Mouse (Mus musculus) CH12.LX (cell line): ENCODE results near the gene Prkce. TPM values are rescaled to one million over a fixed set of nuclear protein-coding genes. Genes with fewer than 3 reads are reported as not detected.

ENCODE experiments used
- DNase-seq: peaks from one replicate; pipeline ENCODE4 v3.0.0-alpha.2; 2013; ENCODE audit errors: extremely low read depth
- H3K27ac ChIP-seq: 2 replicates; pipeline ENCODE4 v1.5.1; 2012; ENCODE audit warnings: low read depth, mild to moderate bottlenecking, control low read depth, moderate library complexity; ENCODE audit not compliant: insufficient read depth
- H3K27me3 ChIP-seq: replicated peaks from 2 replicates; pipeline ENCODE3; 2012; ENCODE audit warnings: inconsistent platforms
- H3K36me3 ChIP-seq, 2 experiments: replicated peaks in 1 of 2; 2 replicates each; pipeline versions ENCODE3 to v1.6.1; 2012; ENCODE audit warnings: inconsistent platforms in 1 of 2, low read length in 1 of 2, mild to moderate bottlenecking in 1 of 2, mixed read lengths in 1 of 2, moderate library complexity in 1 of 2; ENCODE audit not compliant: control insufficient read depth in 1 of 2, insufficient read depth in 1 of 2
- H3K4me1 ChIP-seq, 2 experiments: 2 replicates each; pipeline ENCODE4 v1.6.1; 2012; ENCODE audit warnings: inconsistent platforms in 1 of 2, moderate library complexity in 1 of 2; ENCODE audit not compliant: insufficient read depth in 2 of 2, control insufficient read depth in 1 of 2
- H3K4me2 ChIP-seq: 2 replicates; pipeline ENCODE4 v1.6.1; 2012; ENCODE audit warnings: low read depth, mild to moderate bottlenecking, control low read depth; ENCODE audit not compliant: poor library complexity, insufficient read depth, severe bottlenecking
- H3K4me3 ChIP-seq, 3 experiments: fragments of 150-350 bp in 1 of 3; sonication (generic) in 1 of 3; replicated peaks in 1 of 3; 2 replicates each; pipeline versions ENCODE3 to v1.5.1; 2011 to 2012; ENCODE audit warnings: low read depth in 2 of 3, low read length in 2 of 3, mild to moderate bottlenecking in 2 of 3, moderate library complexity in 2 of 3, control low read depth in 1 of 3, improper control_type of control experiment in 1 of 3, inconsistent platforms in 1 of 3, mixed read lengths in 1 of 3; ENCODE audit not compliant: poor library complexity in 1 of 3
- H3K79me2 ChIP-seq: replicated peaks from 2 replicates; pipeline ENCODE4 v1.6.1; 2012; ENCODE audit warnings: mild to moderate bottlenecking, moderate library complexity; ENCODE audit not compliant: control insufficient read depth, poor library complexity, insufficient read depth, severe bottlenecking; ENCODE audit errors: extremely low read depth
- H3K9ac ChIP-seq: 2 replicates; pipeline ENCODE4 v1.6.1; 2012; ENCODE audit warnings: low read depth, mild to moderate bottlenecking, control low read depth, moderate library complexity; ENCODE audit not compliant: insufficient read depth
- H3K9me3 ChIP-seq: replicated peaks from 2 replicates; pipeline ENCODE3; 2012; ENCODE audit warnings: low read length, inconsistent platforms, mixed read lengths
- CTCF ChIP-seq, 2 experiments: IDR thresholded peaks in 1 of 2; conservative IDR thresholded peaks in 1 of 2; 2 replicates each; pipeline ENCODE4 v1.5.1; 2011 to 2012; ENCODE audit warnings: low read depth in 2 of 2, low read length in 2 of 2, improper control_type of control experiment in 1 of 2, inconsistent platforms in 1 of 2, mild to moderate bottlenecking in 1 of 2, moderate library complexity in 1 of 2
- E2F4 ChIP-seq: IDR thresholded peaks from 2 replicates; pipeline ENCODE4 v1.6.1; 2011; ENCODE audit warnings: low read depth, low read length, improper control_type of control experiment; ENCODE audit not compliant: insufficient replicate concordance
- ELF1 ChIP-seq: IDR thresholded peaks from 2 replicates; pipeline ENCODE4 v1.6.1; 2014; ENCODE audit warnings: low read depth, mild to moderate bottlenecking, inconsistent platforms, low read length, improper control_type of control experiment
- EP300 ChIP-seq: IDR thresholded peaks from 2 replicates; pipeline ENCODE4 v1.6.1; 2011; ENCODE audit warnings: low read length, improper control_type of control experiment
- ETS1 ChIP-seq: conservative IDR thresholded peaks from 2 replicates; pipeline ENCODE4 v1.6.1; 2012; ENCODE audit warnings: low read depth, mild to moderate bottlenecking, inconsistent platforms, low read length, improper control_type of control experiment, moderate library complexity
- GABPA ChIP-seq: IDR thresholded peaks from 2 replicates; pipeline ENCODE4 v1.6.1; 2012; ENCODE audit warnings: low read depth, low read length, improper control_type of control experiment, inconsistent platforms; ENCODE audit not compliant: insufficient replicate concordance
- HCFC1 ChIP-seq: IDR thresholded peaks from 2 replicates; pipeline ENCODE4 v1.6.1; 2012; ENCODE audit warnings: low read depth, mild to moderate bottlenecking, inconsistent platforms, low read length, improper control_type of control experiment
- JUN ChIP-seq: IDR thresholded peaks from 2 replicates; pipeline ENCODE4 v1.6.1; 2011; ENCODE audit warnings: low read depth, mild to moderate bottlenecking, low read length, improper control_type of control experiment, moderate library complexity; ENCODE audit not compliant: insufficient read depth
- JUND ChIP-seq: conservative IDR thresholded peaks from 2 replicates; pipeline ENCODE4 v1.6.1; 2011; ENCODE audit warnings: low read depth, low read length, improper control_type of control experiment
- KAT2A ChIP-seq: IDR thresholded peaks from 2 replicates; pipeline ENCODE4 v1.6.1; 2012; ENCODE audit warnings: low read length, improper control_type of control experiment, inconsistent platforms; ENCODE audit not compliant: insufficient replicate concordance
- MAFK ChIP-seq: IDR thresholded peaks from 2 replicates; pipeline ENCODE4 v1.6.1; 2011; ENCODE audit warnings: low read length, improper control_type of control experiment; ENCODE audit not compliant: insufficient replicate concordance
- MAX ChIP-seq: IDR thresholded peaks from 2 replicates; pipeline ENCODE4 v1.6.1; 2011; ENCODE audit warnings: low read length, improper control_type of control experiment
- MYC ChIP-seq: IDR thresholded peaks from 2 replicates; pipeline ENCODE4 v1.6.1; 2011; ENCODE audit warnings: low read depth, mild to moderate bottlenecking, improper control_type of control experiment, low read length
- NELFE ChIP-seq: IDR thresholded peaks from 2 replicates; pipeline ENCODE4 v1.6.1; 2011; ENCODE audit warnings: low read depth, low read length, improper control_type of control experiment
- PAX5 ChIP-seq: IDR thresholded peaks from 2 replicates; pipeline ENCODE4 v1.6.1; 2012; ENCODE audit warnings: low read length, inconsistent platforms, mixed read lengths
- POLR2AphosphoS2 ChIP-seq: IDR thresholded peaks from 2 replicates; pipeline ENCODE4 v1.6.1; 2011; ENCODE audit warnings: low read depth, low read length, improper control_type of control experiment
- RAD21 ChIP-seq: IDR thresholded peaks from 2 replicates; pipeline ENCODE4 v1.6.1; 2011; ENCODE audit warnings: low read depth, mild to moderate bottlenecking, low read length, improper control_type of control experiment, moderate library complexity
- RCOR1 ChIP-seq: conservative IDR thresholded peaks from 2 replicates; pipeline ENCODE4 v1.6.1; 2012; ENCODE audit warnings: low read depth, mild to moderate bottlenecking, inconsistent platforms, low read length, improper control_type of control experiment
- TBP ChIP-seq: conservative IDR thresholded peaks from 2 replicates; pipeline ENCODE4 v1.6.1; 2011; ENCODE audit warnings: low read depth, low read length, improper control_type of control experiment
- TCF12 ChIP-seq: IDR thresholded peaks from 2 replicates; pipeline ENCODE4 v1.6.1; 2014; ENCODE audit warnings: low read depth, mild to moderate bottlenecking, inconsistent platforms, low read length, improper control_type of control experiment
- UBTF ChIP-seq: IDR thresholded peaks from 2 replicates; pipeline ENCODE4 v1.6.1; 2012; ENCODE audit warnings: low read depth, mild to moderate bottlenecking, inconsistent platforms, low read length, improper control_type of control experiment, moderate library complexity
- ZC3H11A ChIP-seq: IDR thresholded peaks from 2 replicates; pipeline ENCODE4 v1.6.1; 2012; ENCODE audit warnings: low read depth, mild to moderate bottlenecking, inconsistent platforms, low read length, improper control_type of control experiment
- ZKSCAN1 ChIP-seq: IDR thresholded peaks from 2 replicates; pipeline ENCODE4 v1.6.1; 2012; ENCODE audit warnings: low read depth, inconsistent platforms, low read length, improper control_type of control experiment, borderline replicate concordance
- ZMIZ1 ChIP-seq: IDR thresholded peaks from 2 replicates; pipeline ENCODE4 v1.6.1; 2012; ENCODE audit warnings: low read depth, mild to moderate bottlenecking, inconsistent platforms, low read length, improper control_type of control experiment
- ZNF384 ChIP-seq: IDR thresholded peaks from 2 replicates; pipeline ENCODE4 v1.6.1; 2012; ENCODE audit warnings: low read depth, low read length, improper control_type of control experiment, inconsistent platforms
- dilution Hi-C: fragments of 300-500 bp; cut with MboI; formaldehyde crosslinking; loops from 2 replicates; pipeline ENCODE4 v1.14.3; 2020; ENCODE audit warnings: low sequenced_read_pairs; ENCODE audit not compliant: extremely low pct_unique_long_range_greater_than_20kb, extremely low pct_ligation_motif_present
- in situ Hi-C: fragments of 300-500 bp; cut with MboI; formaldehyde crosslinking; loops from 3 replicates; pipeline ENCODE4 v1.14.3; 2019; ENCODE audit warnings: low sequenced_read_pairs, low pct_ligation_motif_present, low pct_unique_long_range_greater_than_20kb, mixed read lengths
- polyA plus RNA-seq: library from polyadenylated mRNA; unstranded; fragments of >175 nt; gene quantifications from 2 replicates; pipeline ENCODE4 v1.2.1, GENCODE M21; 2012; ENCODE audit warnings: low read depth; ENCODE audit not compliant: insufficient read length
- total RNA-seq, 2 experiments: library from RNA; depleted of rRNA; stranded (reverse); fragments of 300-350 nt in 1 of 2; fragments of >200 nt in 1 of 2; gene quantifications; 2 replicates each; pipeline ENCODE4 v1.2.3; 2012 to 2014

Prkce gene
- total and polyA plus RNA-seq, 3 experiments = 4.1 to 13.2 (median 11.4) TPM

GRCm38 (mm10) chr17:86591241-86591640 is 423.7 kb downstream of the Prkce start:
- H3K36me3 ChIP-seq = peaks cover 3 to 24% of the 10 kb centered on the region in 2 experiments
- H3K9ac ChIP-seq = no peak overlapping the region
- no peak overlapping the region for H3K27ac ChIP-seq
- no peak overlapping the region for H3K4me2 ChIP-seq
- no peaks in the 10 kb centered on the region for H3K79me2 ChIP-seq
- in situ Hi-C loops = no loop called here
- H3K9me3 ChIP-seq = no peaks in the 10 kb centered on the region
- dilution Hi-C loops = no loop called here
- TF ChIP-seq TBP (no peak), POLR2AphosphoS2 (no peak), ZKSCAN1 (no peak), MAFK (no peak)
- TF ChIP-seq, all 38 proteins: peak for 0
- Histone ChIP-seq H3K4me3 (no peak overlapping the region), H3K27me3 (no peaks in the 10 kb centered on the region), H3K4me1 (0 out of 4 replicates have a peak, but pooled peaks cover 0 to 3% of the 10 kb centered on the region in 2 experiments)
- DNase-seq = no peak

- H3K27ac ChIP-seq = no peak overlapping the region
- TF ChIP-seq NELFE = no peak
- no peak for TF ChIP-seq TCF12
- TF ChIP-seq ETS1 = no peak
- no peak for TF ChIP-seq UBTF
- TF ChIP-seq RAD21 = no peak
- TF ChIP-seq MYC = no peak
- no peak for TF ChIP-seq ELF1
- TF ChIP-seq MAFK = no peak
- H3K36me3 ChIP-seq = peaks cover 3 to 22% of the 10 kb centered on the region in 2 experiments
- H3K27me3 ChIP-seq = no peaks in the 10 kb centered on the region
- 0 out of 4 replicates have a peak, but pooled peaks cover 0 to 3% of the 10 kb centered on the region in 2 experiments for H3K4me1 ChIP-seq
- H3K4me2 ChIP-seq = no peak overlapping the region
- H3K9me3 ChIP-seq = no peaks in the 10 kb centered on the region
- DNase-seq = no peak
- in situ Hi-C loops = no loop called here
- H3K9ac ChIP-seq = no peak overlapping the region
- no peak overlapping the region for H3K4me3 ChIP-seq
- no peaks in the 10 kb centered on the region for H3K79me2 ChIP-seq
- dilution Hi-C loops = no loop called here
These were observed 425.5 kb downstream of the Prkce start for GRCm38 (mm10) chr17:86592991-86593586.

DNA sequence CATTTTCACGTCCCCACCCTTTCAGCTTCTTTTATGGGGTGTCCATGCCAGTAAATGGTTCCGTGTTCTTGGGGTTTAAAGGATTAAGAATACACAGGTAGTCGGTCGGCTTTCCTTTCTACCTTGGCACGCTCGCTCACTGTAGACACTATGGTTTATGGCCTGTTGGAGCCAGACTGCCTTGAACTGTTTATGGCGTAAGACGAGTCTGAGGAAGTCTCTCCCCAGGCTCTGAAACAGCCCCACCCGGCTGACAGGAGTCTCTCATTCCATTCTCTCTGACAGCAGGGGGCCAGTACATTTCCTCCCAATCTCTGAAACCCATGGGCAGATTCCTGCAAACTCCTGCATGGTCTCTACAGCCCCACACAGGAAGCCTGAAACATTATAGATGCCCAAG is 427.9 kb downstream of the Prkce start:
- H3K27me3 ChIP-seq = no peaks in the 10 kb centered on the region
- no peak overlapping the region for H3K4me3 ChIP-seq
- in situ Hi-C loops (no loop called here), dilution Hi-C loops (no loop called here)
- H3K4me1 ChIP-seq = no peaks in the 10 kb centered on the region
- H3K36me3 ChIP-seq = peaks cover 0 to 15% of the 10 kb centered on the region in 2 experiments
- no peak overlapping the region for H3K4me2 ChIP-seq
- TF ChIP-seq JUN (no peak), HCFC1 (no peak), ZNF384 (no peak), MAX (no peak), E2F4 (no peak), GABPA (no peak), CTCF (conservative IDR thresholded peaks at IDR 0.05 in 1 of 2, IDR thresholded peaks at IDR 0.05 in 1 of 2; ENCODE audit: low read depth in 2 of 2, low read length in 2 of 2) (no peak), EP300 (no peak), PAX5 (no peak), RAD21 (no peak), UBTF (no peak), MYC (no peak), ZMIZ1 (no peak), ELF1 (no peak), JUND (no peak), KAT2A (no peak), MAFK (no peak), ZC3H11A (no peak), RCOR1 (no peak), TCF12 (no peak)
- H3K79me2 ChIP-seq = no peaks in the 10 kb centered on the region
- no peak overlapping the region for H3K9ac ChIP-seq
- no peak overlapping the region for H3K27ac ChIP-seq
- no peaks in the 10 kb centered on the region for H3K9me3 ChIP-seq
- no peak for DNase-seq
